Mouse (Mus musculus): Measurements from ENCODE around the gene Dysf. TPM values are rescaled to one million over a fixed set of nuclear protein-coding genes. Genes with fewer than 3 reads are reported as not detected.

Dysf gene
- polyA plus RNA-seq, 1 experiment = 13.8 TPM

- Histone ChIP-seq H3K27ac (replicated peaks; ENCODE audit: low read depth, low read length) (no peak overlapping the region), H3K4me1 (ENCODE audit: control insufficient read depth, insufficient read depth, insufficient read length, low read length) (no peaks in the 10 kb centered on the region; the same call in 1 of the 2 replicates), H3K4me3 (ENCODE audit: insufficient read depth, low read depth, low read length) (no peak overlapping the region)
Observed at GRCm38 (mm10) chr6:84119731-84120530, 111.5 kb downstream of the Dysf start.

GRCm38 (mm10) chr6:84124609-84125008, 116.2 kb downstream of the Dysf start:
- no peak overlapping the region for H3K4me3 ChIP-seq (ENCODE audit: insufficient read depth, low read depth, low read length)
- no peak overlapping the region for H3K27ac ChIP-seq (replicated peaks; ENCODE audit: low read depth, low read length)

GRCm38 (mm10) chr6:84125101-84125500, 116.7 kb downstream of the Dysf start:
- Histone ChIP-seq H3K4me1 (ENCODE audit: control insufficient read depth, insufficient read depth, insufficient read length, low read length) (no peaks in the 10 kb centered on the region; the same call in 1 of the 2 replicates), H3K27ac (replicated peaks; ENCODE audit: low read depth, low read length) (no peak overlapping the region), H3K4me3 (ENCODE audit: insufficient read depth, low read depth, low read length) (no peak overlapping the region)

More at GRCm38 (mm10) chr6:84124609-84125008, 116.2 kb downstream of the Dysf start:
- no peaks in the 10 kb centered on the region; the same call in 1 of the 2 replicates for H3K4me1 ChIP-seq (ENCODE audit: control insufficient read depth, insufficient read depth, insufficient read length, low read length)

- Histone ChIP-seq H3K27ac (replicated peaks; ENCODE audit: low read depth, low read length) (no peak overlapping the region), H3K4me1 (ENCODE audit: control insufficient read depth, insufficient read depth, insufficient read length, low read length) (no peaks in the 10 kb centered on the region; the same call in 1 of the 2 replicates), H3K4me3 (ENCODE audit: insufficient read depth, low read depth, low read length) (no peak overlapping the region)
Observed at GRCm38 (mm10) chr6:84128229-84128628, 119.8 kb downstream of the Dysf start.

GRCm38 (mm10) chr6:84130867-84131266, 122.5 kb downstream of the Dysf start:
- Histone ChIP-seq H3K27ac (replicated peaks; ENCODE audit: low read depth, low read length) (no peak overlapping the region), H3K4me1 (ENCODE audit: control insufficient read depth, insufficient read depth, insufficient read length, low read length) (no peaks in the 10 kb centered on the region), H3K4me3 (ENCODE audit: insufficient read depth, low read depth, low read length) (no peak overlapping the region)

GRCm38 (mm10) chr6:84131539-84131938, 123.1 kb downstream of the Dysf start:
- Histone ChIP-seq H3K4me1 (ENCODE audit: control insufficient read depth, insufficient read depth, insufficient read length, low read length) (no peaks in the 10 kb centered on the region), H3K4me3 (ENCODE audit: insufficient read depth, low read depth, low read length) (no peak overlapping the region), H3K27ac (replicated peaks; ENCODE audit: low read depth, low read length) (no peak overlapping the region)

- no peak overlapping the region for H3K27ac ChIP-seq (replicated peaks; ENCODE audit: low read depth, low read length)
- no peaks in the 10 kb centered on the region for H3K4me1 ChIP-seq (ENCODE audit: control insufficient read depth, insufficient read depth, insufficient read length, low read length)
- no peak overlapping the region for H3K4me3 ChIP-seq (ENCODE audit: insufficient read depth, low read depth, low read length)
Observed at GRCm38 (mm10) chr6:84133053-84133452, 124.7 kb downstream of the Dysf start.

- Histone ChIP-seq H3K27ac (replicated peaks; ENCODE audit: low read depth, low read length) (no peak overlapping the region), H3K4me1 (ENCODE audit: control insufficient read depth, insufficient read depth, insufficient read length, low read length) (no peaks in the 10 kb centered on the region), H3K4me3 (ENCODE audit: insufficient read depth, low read depth, low read length) (no peak overlapping the region)
Observed at GRCm38 (mm10) chr6:84133996-84134721, 125.8 kb downstream of the Dysf start.

GRCm38 (mm10) chr6:84134722-84135394, 126.5 kb downstream of the Dysf start:
- no peaks in the 10 kb centered on the region for H3K4me1 ChIP-seq (ENCODE audit: control insufficient read depth, insufficient read depth, insufficient read length, low read length)
- no peak overlapping the region for H3K27ac ChIP-seq (replicated peaks; ENCODE audit: low read depth, low read length)
- no peak overlapping the region for H3K4me3 ChIP-seq (ENCODE audit: insufficient read depth, low read depth, low read length)

- no peak overlapping the region for H3K27ac ChIP-seq (replicated peaks; ENCODE audit: low read depth, low read length)
- H3K4me1 ChIP-seq (ENCODE audit: control insufficient read depth, insufficient read depth, insufficient read length, low read length) = peaks cover 5% of the 10 kb centered on the region; the same call in 1 of the 2 replicates
- H3K4me3 ChIP-seq (ENCODE audit: insufficient read depth, low read depth, low read length) = no peak overlapping the region
Observed at GRCm38 (mm10) chr6:84135709-84136108, 127.3 kb downstream of the Dysf start.

GRCm38 (mm10) chr6:84136345-84136744, 128.0 kb downstream of the Dysf start:
- Histone ChIP-seq H3K4me1 (ENCODE audit: control insufficient read depth, insufficient read depth, insufficient read length, low read length) (peaks cover 5% of the 10 kb centered on the region; the same call in 1 of the 2 replicates), H3K27ac (replicated peaks; ENCODE audit: low read depth, low read length) (no peak overlapping the region), H3K4me3 (ENCODE audit: insufficient read depth, low read depth, low read length) (no peak overlapping the region)

GRCm38 (mm10) chr6:84139932-84140331, 131.5 kb downstream of the Dysf start:
- peaks cover 16% of the 10 kb centered on the region for H3K4me1 ChIP-seq (ENCODE audit: control insufficient read depth, insufficient read depth, insufficient read length, low read length)
- H3K4me3 ChIP-seq (ENCODE audit: insufficient read depth, low read depth, low read length) = no peak overlapping the region
- no peak overlapping the region for H3K27ac ChIP-seq (replicated peaks; ENCODE audit: low read depth, low read length)

- Histone ChIP-seq H3K27ac (replicated peaks; ENCODE audit: low read depth, low read length) (no peak overlapping the region; the same call in 1 of the 2 replicates), H3K4me1 (ENCODE audit: control insufficient read depth, insufficient read depth, insufficient read length, low read length) (peaks cover 16% of the 10 kb centered on the region), H3K4me3 (ENCODE audit: insufficient read depth, low read depth, low read length) (no peak overlapping the region)
Observed at GRCm38 (mm10) chr6:84142481-84142880, 134.1 kb downstream of the Dysf start.

GRCm38 (mm10) chr6:84143328-84143727, 134.9 kb downstream of the Dysf start:
- Histone ChIP-seq H3K27ac (replicated peaks; ENCODE audit: low read depth, low read length) (no peak overlapping the region), H3K4me3 (ENCODE audit: insufficient read depth, low read depth, low read length) (no peak overlapping the region), H3K4me1 (ENCODE audit: control insufficient read depth, insufficient read depth, insufficient read length, low read length) (peaks cover 16% of the 10 kb centered on the region)

GRCm38 (mm10) chr6:84144393-84144792, 136.0 kb downstream of the Dysf start:
- Histone ChIP-seq H3K4me1 (ENCODE audit: control insufficient read depth, insufficient read depth, insufficient read length, low read length) (peaks cover 16% of the 10 kb centered on the region), H3K4me3 (ENCODE audit: insufficient read depth, low read depth, low read length) (no peak overlapping the region), H3K27ac (replicated peaks; ENCODE audit: low read depth, low read length) (no peak overlapping the region)
